Mouse (Mus musculus) bone marrow macrophage, adult 2 months (primary cell): ENCODE measurements around the gene Sgpp2. TPM values are rescaled to one million over a fixed set of nuclear protein-coding genes. Genes with fewer than 3 reads are reported as not detected.

Experiments
- H3K27ac ChIP-seq: 2 replicates; pipeline ENCODE4 v1.5.1; 2012; ENCODE audit warnings: low read depth, low read length; ENCODE audit not compliant: insufficient read depth
- H3K4me1 ChIP-seq: 2 replicates; pipeline ENCODE4 v1.6.1; 2012; ENCODE audit warnings: low read length; ENCODE audit not compliant: control insufficient read depth, insufficient read depth
- H3K4me3 ChIP-seq: 2 replicates; pipeline ENCODE4 v1.5.1; 2012; ENCODE audit warnings: mild to moderate bottlenecking, low read length, moderate library complexity; ENCODE audit not compliant: insufficient read depth
- CTCF ChIP-seq: IDR thresholded peaks from 2 replicates; pipeline ENCODE4 v1.5.1; 2012; ENCODE audit warnings: low read depth, mild to moderate bottlenecking, low read length, moderate library complexity
- POLR2A ChIP-seq: IDR thresholded peaks from 2 replicates; pipeline ENCODE4 v1.6.1; 2012; ENCODE audit warnings: mild to moderate bottlenecking, low read depth, low read length, borderline replicate concordance
- polyA plus RNA-seq: library from polyadenylated mRNA; stranded (reverse); fragments of >200 nt; gene quantifications from 2 replicates; pipeline ENCODE4 v1.2.4, GENCODE M21; 2012; ENCODE audit not compliant: missing spikeins, insufficient read depth, insufficient read length

The Sgpp2 gene
- polyA plus RNA-seq, 1 experiment: not detected

DNA sequence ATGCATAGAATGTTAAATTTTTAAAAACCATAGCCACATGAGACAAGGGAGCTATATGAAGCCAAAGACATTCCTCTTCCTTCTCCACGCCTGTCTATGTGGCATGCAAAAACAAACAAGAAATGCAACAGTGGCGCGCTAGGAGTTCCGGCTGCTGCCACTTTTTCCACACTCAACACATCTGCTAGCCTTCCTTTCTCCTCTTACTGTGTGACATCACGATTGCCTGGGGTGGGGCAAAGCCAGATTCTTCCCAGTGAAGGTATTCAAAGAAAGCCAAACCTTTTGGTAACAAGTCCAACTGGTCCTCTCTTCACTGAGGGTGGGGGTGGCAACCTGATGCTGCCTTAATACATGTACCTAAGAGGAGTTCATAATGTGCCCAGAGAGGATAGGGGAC lies 111.6 kb downstream of the Sgpp2 start:
- no peak overlapping the region for H3K27ac ChIP-seq
- H3K4me3 ChIP-seq: no peak overlapping the region
- TF ChIP-seq POLR2A: no peak
- TF ChIP-seq CTCF: no peak
- H3K4me1 ChIP-seq: peaks cover 6% of the 10 kb centered on the region; the same call in 1 of the 2 replicates

DNA sequence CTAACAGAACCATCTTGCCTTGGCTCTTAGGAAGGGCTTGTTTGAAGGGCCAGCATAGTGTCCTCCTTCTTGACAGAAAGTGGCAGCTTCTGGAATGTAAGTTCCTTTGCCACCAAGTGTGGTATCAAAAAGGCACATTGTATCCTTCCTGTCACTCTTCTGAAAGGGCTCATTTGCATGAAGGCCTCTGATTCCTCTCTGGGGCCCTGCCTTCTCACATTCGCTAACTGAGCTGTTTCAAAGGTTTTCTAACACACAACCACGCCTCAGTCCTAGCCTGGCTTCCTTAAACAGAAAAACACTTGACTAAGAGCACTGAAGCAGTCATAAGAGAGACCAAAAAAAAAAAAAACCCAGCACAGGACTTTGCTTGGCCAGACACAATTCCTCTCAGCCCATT lies 112.4 kb downstream of the Sgpp2 start:
- Histone ChIP-seq H3K4me3 (no peak overlapping the region), H3K4me1 (peaks cover 6% of the 10 kb centered on the region; the same call in 1 of the 2 replicates)

DNA sequence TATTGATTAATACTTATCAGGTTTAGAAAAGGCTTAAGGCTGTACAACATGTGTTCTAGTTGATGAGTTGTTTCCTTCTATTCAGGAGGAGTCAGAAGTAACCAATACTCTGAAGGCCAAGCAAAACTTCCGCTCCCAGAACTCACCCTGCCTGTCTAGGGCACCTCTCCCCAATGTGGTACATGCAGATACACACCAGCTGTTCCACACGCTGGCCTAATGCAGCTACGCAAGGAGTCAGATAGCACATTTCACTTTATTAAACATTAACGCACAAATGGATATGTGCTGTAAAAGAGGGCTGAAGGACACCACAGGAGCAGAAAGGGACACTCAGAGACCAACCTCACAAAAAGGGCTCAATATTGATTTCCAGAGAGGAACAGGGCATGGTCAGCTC lies 114.7 kb downstream of the Sgpp2 start:
- Histone ChIP-seq H3K27ac (no peak overlapping the region), H3K4me1 (peaks cover 8% of the 10 kb centered on the region; the same call in 1 of the 2 replicates), H3K4me3 (no peak overlapping the region)
- TF ChIP-seq CTCF (no peak), POLR2A (no peak)

More for the DNA sequence above, 112.4 kb downstream of the Sgpp2 start:
- H3K27ac ChIP-seq: no peak overlapping the region
- TF ChIP-seq CTCF: no peak
- TF ChIP-seq POLR2A: no peak

DNA sequence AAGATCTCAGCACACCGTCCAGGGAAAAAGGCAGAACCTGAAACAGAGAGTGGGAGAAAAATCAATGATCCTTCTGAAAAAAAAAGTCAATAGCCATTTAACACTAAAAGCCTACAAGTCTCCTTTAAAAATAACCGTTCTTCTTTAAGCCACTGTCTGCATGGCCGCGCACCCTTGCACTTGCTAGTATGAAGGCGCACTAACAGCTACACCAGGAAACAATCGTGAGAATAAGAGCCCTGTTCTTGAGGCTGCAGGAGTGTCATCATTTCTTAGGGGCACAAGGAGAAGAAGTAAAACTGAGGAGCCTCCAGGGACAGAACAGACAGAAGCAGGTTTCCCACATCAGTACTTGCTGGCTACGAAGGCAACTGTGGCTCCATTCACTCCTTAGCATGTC lies 115.2 kb downstream of the Sgpp2 start:
- Histone ChIP-seq H3K4me1 (peaks cover 9% of the 10 kb centered on the region), H3K27ac (no peak overlapping the region), H3K4me3 (no peak overlapping the region)
- no peak for TF ChIP-seq POLR2A
- no peak for TF ChIP-seq CTCF

DNA sequence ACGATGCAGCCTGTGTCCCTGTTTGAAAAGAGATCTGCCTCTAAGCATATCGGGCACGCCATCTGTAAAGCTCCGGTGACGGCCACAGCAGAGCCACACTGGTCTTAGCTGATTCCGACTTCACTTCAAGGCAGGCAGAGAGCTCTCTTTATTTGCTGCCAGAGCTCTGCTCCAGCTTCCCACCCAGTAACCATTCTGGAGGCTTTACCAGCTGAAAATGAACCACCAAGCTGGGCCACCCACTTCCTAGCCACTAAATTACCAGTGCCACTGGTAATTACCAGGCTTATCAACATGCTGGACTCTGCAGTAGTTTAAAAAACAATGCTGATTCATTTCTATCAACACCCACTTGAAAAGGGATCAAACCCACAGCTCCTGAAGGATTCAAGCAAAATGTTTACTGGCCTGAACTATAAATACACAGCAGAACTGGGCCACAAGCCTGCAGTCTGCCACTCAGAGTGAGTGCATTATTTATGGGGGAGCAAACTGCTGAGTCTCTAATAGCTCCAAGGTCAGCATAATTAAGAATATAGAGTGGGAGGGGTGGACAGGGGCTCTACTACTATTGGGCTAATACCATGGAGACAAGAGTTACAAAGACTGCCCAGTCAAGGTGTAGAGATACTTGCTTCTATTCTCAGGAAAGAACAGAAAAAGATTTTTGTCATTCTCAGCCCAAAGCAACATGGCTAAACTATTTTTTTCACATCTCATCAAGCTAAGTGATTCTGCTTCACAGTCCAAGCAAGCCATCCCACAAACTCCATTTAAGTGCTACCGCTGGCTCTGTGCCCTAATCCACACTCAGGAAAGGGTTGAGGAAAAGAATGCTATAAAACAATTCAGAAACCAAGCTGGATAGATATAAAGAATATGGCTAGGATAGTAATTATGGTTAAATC lies 115.9 kb downstream of the Sgpp2 start:
- Histone ChIP-seq H3K4me3 (no peak overlapping the region), H3K27ac (no peak overlapping the region), H3K4me1 (peaks cover 11% of the 10 kb centered on the region)
- TF ChIP-seq CTCF: no peak
- no peak for TF ChIP-seq POLR2A

DNA sequence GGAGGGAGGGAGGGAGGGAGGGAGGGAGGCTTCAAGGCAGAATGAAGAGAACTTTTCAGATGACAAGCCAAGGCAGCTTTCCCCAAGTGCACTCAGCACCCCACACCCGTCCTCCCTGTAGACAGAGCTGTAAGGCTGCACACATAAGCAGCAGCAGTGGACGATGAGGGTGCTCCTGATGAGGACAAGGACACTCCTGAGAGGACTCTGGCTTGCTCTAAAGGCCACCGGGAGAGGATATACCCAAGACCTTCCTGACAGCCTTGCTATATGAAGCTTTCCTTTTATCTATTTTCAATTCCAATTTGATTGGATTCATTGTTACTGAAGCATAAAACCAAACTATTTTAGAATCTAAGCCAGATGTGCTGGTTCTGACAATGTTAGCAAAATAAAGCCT lies 116.7 kb downstream of the Sgpp2 start:
- TF ChIP-seq CTCF (no peak), POLR2A (no peak)
- no peak overlapping the region for H3K27ac ChIP-seq
- peaks cover 11% of the 10 kb centered on the region for H3K4me1 ChIP-seq
- H3K4me3 ChIP-seq: no peak overlapping the region

DNA sequence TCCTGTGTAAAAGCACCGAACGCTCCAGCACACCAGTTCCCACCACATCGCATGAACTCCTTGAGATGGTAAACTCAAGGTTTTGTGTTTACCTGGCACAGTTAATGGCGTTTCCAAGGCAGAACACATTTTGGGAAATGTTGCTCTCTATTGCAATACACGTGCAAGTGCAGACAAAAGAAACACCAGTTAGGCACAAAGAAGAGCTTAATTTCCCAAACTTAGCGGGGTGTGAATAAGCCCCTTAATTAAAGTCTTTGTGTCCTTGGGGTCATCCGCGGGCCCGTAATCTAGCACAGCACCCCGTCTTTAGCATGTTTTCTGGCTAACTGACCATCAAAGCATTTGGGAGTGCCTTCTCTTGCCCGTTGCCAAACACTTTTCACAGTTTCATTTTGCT lies 118.7 kb downstream of the Sgpp2 start:
- Histone ChIP-seq H3K4me1 (peaks cover 5% of the 10 kb centered on the region), H3K4me3 (no peak overlapping the region), H3K27ac (no peak overlapping the region)
- TF ChIP-seq POLR2A (no peak), CTCF (no peak)

DNA sequence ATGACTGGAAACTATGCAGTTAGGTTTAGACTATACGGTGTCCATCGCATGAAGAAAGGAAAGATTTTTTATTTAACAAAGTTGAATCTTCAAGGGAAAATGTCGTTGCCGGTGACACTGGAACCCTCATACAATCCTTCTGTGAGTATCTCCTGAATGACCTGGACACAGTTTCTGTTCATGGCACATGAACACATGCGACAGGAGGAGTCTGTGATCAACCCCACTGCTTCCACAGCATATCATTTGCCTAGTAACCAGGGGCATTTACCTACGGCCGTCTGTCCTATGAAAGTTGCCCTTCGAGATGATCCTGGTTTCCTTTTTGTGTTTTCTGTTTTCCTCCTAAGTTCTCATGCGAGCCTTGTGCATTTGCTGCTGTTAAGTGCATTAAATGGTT lies 123.3 kb downstream of the Sgpp2 start:
- TF ChIP-seq CTCF: no peak
- TF ChIP-seq POLR2A: no peak
- Histone ChIP-seq H3K27ac (no peak overlapping the region), H3K4me1 (peaks cover 13% of the 10 kb centered on the region), H3K4me3 (no peak overlapping the region)

DNA sequence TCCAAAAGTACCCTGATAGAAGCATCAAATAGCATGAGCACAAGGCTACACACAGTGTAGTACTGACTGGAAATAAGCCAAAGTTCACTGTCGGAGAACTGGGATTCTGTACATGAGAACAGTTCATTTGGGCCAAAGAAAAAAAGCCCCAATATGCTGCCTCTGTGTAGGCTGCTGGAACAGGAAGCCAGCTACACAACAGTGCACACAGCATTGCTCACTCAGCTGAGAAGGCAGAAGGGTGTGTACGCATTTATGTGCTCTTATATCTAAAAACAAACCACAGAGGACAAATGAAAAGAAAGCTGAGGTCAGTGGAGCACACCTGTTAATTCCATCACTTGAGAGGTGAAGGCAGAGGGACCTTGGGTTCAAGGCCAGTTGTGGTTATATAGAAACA lies 125.8 kb downstream of the Sgpp2 start:
- no peak for TF ChIP-seq CTCF
- no peak for TF ChIP-seq POLR2A
- Histone ChIP-seq H3K4me1 (peaks cover 12% of the 10 kb centered on the region), H3K27ac (no peak overlapping the region), H3K4me3 (no peak overlapping the region)

DNA sequence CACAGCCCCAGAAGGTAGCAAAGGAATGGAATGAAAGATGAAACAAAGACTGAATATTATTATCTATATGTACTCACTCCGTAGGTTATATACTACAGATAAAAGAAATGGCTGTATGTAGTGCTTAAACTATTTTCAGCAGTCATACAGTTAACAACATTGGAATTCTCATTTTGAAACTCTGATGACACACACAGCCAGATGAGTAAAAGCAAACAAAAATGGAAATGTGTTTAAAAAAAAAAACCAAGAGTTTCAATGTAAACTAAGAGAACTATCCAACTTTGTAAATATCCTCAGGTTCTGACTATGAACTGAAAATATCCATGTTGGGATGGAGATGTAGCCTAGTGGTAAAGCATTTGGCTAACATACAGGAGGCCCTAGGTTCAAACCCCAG lies 126.3 kb downstream of the Sgpp2 start:
- Histone ChIP-seq H3K4me1 (peaks cover 12% of the 10 kb centered on the region), H3K4me3 (no peak overlapping the region), H3K27ac (no peak overlapping the region)
- TF ChIP-seq POLR2A: no peak
- TF ChIP-seq CTCF: no peak
